Mouse (Mus musculus): ENCODE data around the gene Stard5.

Gene Stard5

DNA sequence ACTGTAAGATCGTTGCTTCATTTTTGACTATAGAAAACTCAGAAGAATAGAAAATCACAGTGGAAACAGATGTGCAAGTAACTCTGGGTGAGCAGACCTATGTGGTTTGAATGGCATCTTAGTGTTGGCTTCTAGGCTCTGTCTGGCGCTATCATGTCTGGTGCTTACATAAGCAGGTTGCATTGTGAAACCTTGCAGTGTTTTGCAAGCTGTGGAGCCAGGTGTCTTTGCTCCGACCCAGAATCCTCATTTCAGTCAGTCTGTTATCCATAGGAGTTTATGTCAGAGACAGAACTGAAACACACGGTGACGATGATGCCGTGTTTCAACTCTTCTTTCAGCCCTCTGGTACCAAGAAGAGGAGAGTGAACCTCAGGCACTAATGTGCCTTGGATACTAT lies 2.1 kb downstream of the Stard5 start:
- DNase-seq (ENCODE audit: low spot score), result no peak

DNA sequence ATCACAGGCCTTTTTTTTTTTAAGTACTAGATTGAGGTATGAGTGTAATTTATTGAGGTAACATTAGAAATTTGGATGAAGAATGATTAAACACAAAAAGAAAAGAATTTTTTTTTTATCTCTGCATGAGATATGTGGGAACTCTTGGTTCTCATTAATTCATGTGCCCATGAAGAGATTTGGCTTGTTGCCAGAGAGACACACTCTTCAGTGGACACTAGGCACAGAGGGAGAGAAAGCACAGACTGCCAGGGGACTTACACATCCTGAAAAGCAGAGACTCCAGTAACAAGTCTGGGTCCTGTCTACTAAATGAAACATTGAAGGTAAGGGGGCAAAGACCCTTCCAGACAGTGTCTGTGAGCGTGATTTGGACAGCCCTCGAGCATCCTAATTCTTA lies 4.0 kb downstream of the Stard5 start:
- no peak for DNase-seq (ENCODE audit: low spot score)

DNA sequence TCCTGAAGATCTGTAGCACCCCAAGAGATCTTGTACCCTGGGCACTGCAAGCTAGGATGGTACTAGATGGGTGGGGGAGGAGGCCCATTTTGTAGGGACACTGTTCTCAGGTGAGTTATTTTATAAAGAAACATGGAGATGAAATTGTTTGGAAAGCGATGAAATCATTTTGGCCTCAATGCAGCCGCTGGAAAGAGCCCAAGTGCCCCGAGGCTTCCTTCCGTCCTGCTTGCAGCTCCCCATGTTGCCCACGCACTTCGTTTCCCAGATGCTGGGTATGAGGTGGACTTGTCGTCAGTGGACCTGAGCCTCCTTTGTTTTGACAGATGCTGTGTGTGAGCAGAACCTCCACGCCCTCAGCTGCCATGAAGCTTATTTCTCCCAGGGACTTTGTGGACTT lies 4.7 kb downstream of the Stard5 start:
- no peak for DNase-seq (ENCODE audit: low spot score)

DNA sequence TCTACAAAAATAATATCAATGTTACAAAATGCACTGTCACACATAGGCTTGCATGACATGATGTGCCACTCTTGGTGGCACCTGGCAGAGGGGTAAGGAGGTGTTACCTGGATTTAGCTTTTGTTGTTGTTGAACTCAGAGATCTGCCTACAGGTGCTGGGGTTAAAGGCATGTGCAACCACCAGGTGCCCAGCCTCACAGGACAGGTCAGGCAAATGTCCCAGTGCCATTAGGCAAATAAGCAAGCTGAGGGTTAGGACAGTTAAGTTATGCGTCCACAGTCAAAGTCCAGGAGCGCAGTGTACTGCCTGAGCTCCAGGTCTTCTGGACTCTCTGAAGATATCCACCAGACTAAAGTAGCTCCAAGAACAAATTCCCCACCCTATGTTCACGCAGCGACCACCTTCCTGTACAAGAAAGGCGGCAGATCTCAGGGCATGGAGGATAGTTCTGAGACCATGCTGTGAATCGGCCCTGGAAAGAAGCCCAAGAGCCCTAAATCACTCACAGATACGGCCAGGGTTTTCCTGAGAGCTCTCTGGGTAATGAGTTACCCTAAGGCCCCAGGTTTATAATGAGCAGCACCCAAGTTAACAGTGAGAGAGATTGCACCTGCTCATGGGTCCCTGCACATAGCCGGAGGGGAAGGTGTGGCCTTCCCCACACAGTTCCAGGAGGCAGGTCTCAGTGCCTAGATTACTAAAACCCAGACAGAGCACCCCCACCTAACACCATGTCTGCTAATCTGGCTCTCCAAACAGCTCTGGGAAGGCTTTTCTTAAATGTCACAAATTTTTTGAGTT lies 6.2 kb downstream of the Stard5 start:
- no peak for DNase-seq (ENCODE audit: low spot score)

DNA sequence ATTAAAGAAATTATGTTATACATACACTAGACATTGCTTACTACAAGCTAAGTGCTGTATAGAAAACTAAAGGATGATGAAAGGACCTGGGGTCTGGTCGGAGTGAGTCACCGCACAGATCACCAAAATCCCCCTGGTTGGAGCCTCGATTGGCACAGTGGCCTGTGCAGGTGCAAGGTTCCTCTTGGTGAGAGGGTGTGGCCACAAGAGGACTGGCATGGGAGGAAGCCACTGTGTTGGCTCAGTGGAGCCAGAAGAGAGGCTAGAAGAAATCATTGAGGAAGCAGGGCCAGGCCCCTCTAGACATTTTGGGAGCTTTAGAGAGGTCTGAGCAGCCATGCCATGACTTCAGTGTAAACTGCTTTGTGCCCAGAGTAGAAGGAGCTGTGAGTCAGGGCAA lies 7.3 kb downstream of the Stard5 start:
- no peak for DNase-seq (ENCODE audit: low spot score)

DNA sequence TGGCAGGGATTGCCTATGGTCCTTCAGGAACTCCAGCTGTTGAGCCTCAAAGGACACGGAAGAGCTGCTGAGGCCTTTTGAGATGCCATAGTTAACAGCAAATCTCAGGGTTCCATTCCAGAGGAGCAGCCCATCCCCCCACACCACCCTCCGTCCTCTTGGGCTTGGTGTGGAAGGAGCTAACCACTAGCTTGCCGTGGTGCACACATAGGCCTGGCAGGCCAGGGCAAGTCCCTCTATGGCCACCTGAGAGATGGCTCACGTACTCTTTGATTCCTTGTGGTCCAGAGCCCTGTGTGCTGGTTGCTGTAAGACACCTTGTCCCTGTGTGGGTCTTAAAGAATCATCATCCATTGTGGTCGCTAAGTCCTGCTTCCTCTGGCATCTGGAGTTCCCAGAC lies 8.8 kb downstream of the Stard5 start:
- DNase-seq (ENCODE audit: low spot score), result no peak

DNA sequence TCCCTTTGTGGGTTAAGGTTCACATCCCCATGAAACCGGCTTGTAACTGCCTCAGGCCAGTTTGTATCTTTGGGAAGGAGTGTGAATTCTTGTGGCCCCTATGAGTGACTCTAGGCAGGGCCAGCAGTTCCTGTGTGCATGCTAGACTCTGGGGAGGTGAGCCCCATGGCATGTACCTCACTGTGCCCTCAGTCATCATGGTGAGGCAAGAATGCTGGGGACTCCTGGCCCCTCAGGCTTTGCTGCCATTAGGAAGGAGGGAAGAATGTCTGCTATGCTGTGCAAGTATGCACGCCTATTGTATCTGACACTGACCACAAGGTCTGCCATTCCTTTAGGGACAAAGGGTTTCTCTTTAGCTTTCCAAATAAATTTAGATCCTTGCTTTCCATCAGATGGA lies 9.4 kb downstream of the Stard5 start:
- no peak for DNase-seq (ENCODE audit: low spot score)

DNA sequence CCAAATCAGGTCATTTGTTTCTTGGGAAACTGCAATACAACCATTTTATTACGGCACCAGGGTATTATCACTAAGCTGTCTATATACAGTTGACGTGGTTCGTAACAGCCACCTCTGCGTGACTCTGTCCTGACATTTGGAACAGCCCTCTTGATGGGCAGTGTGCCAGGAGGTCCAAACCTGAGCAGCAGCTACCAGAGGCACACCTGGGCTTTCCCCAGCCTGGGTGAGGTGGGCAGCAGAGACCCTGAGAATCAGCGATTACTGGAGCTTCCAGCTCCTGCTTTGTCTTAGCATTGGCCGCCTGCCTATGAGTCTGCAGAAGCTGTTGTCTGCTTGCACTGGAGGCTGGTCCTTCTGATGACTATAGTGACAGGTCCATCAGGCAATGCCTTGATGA lies 11.8 kb downstream of the Stard5 start:
- DNase-seq (ENCODE audit: low spot score), result no peak

DNA sequence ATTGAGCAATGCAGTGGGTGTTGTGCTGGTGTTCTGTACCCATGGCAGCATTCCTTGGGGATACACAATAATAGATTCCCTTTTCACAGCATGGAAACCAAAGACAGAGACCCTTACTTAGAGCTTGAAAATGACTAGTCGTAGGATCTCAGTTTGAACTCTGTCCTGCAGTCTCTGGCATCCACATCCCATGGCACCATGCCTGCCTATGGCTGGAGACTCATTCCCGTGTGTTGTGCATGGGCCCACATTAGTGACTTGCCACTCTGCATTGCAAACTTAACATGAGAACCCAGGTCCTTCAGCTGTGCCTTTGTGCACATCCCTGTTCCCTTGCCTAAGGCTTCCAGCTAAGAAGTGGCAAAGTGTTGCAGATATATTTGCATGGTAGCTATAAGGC lies 13.0 kb downstream of the Stard5 start:
- no peak for DNase-seq (ENCODE audit: low spot score)

DNA sequence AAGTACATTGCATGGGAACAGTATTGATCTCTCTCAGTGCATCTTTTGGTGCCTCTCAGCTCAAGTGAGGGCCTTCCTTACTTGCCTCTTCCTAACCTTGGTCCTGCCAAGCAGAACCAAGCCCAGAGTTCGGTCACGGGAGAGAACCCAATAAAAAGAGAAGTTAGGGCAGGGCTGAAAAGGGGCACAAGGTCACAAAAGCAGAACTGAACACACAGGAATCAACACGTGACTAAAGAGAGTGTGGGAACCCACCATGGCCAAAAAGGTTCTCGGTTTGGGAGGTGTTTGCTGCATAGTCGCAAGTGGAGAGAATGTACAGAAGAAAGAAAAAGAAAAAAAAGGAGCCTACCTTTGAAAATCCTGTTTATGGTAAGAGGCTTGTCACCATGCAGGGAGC lies 13.7 kb downstream of the Stard5 start:
- DNase-seq (ENCODE audit: low spot score), result no peak

DNA sequence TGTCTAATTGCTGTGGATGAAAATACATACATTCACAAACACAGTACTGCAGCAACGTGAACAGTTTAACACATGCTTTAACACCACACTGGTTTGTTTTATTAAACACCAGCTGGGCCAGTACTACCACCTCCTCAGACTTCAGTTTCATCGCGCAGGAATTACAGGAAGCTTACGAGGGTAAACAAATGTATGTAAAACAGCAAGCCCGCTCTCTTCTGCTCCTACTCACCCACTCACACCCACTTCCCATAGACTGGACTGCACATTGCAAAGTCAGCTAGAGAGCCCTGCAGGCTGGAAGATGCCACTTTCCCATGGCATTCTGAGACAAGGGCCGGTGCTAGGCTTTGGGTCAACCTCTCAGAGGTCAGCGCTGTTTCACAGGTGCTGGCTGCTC lies 17.0 kb downstream of the Stard5 start:
- DNase-seq (ENCODE audit: low spot score), result no peak

DNA sequence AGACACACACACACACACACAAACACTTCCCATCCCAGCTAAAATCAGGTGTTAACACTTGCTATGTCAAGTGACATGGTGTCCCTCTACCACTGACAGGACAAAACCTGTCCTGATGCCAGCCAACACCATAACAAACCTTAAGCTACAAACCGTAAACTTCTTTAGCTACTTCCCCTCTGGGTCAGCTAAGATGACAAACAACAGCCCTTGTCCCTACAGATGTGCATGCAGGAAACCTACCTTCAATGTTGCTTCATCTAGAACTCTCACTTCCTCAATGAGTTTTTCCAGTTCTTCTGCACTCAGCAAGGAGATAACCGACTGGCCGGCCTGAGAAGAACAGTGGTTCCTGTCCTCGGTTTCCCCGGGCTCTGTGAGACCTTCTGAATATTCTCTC lies 18.9 kb downstream of the Stard5 start:
- DNase-seq (ENCODE audit: low spot score), result no peak

DNA sequence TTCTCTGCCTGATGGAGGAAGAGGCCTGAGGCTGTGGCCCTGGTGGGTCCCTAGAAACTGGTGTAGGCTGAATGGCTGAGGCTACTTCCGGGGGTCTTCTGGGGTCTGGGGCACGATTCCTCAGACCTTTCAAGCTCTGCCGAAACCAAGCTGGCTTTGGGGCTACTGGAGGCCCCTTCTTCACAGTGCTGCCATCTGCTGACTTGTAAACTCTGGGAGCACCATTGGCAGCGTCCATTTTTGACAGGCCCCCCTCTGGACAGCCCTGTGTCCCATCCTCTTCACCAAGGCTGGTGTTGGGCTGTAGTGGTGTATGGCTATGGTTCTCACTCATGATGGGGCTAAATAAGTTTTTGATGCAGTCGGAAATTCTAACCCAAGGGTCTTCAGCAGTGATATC lies 20.7 kb downstream of the Stard5 start:
- DNase-seq (ENCODE audit: low spot score), result no peak

DNA sequence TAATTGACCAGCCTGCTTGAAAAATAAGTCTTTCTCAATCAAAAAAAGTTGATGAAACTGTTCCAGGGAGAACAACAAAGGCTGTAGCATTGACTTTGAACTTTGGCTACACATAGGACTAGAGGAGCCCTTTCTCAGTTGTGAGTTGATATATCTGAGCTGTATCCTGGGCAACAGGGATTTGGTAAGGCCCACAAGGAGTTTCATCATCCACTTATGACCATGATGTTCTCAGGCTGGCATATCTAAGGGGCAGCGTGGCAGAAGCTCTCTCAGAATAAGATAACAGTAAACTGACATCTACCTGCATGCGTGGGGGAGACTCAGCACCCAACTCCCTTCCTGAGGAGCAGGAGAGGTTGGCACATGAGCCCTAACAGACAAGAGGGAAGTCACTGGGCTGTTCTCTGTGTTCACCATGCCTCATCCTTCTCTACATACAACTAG lies 21.9 kb downstream of the Stard5 start:
- DNase-seq (ENCODE audit: low spot score), result no peak

DNA sequence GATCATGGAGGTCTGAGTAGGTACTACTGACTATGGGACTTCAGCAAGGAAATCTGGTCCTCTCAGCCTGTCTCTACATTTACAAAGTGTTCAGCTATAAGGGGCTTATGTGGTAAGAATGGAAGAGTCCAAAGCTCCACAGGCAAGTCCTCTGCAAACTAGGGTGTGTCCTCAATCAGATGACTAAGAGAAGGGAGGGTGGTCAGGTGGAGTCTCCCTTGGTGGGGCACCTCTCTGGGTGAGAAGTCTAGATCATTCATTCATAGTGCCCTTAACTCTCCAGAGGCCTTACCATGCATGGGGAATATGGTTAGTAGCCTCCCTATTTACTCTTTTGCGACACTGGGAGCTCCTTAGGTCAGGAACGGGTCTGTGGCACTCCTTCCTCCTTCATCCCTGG lies 22.4 kb downstream of the Stard5 start:
- DNase-seq (ENCODE audit: low spot score), result no peak

DNA sequence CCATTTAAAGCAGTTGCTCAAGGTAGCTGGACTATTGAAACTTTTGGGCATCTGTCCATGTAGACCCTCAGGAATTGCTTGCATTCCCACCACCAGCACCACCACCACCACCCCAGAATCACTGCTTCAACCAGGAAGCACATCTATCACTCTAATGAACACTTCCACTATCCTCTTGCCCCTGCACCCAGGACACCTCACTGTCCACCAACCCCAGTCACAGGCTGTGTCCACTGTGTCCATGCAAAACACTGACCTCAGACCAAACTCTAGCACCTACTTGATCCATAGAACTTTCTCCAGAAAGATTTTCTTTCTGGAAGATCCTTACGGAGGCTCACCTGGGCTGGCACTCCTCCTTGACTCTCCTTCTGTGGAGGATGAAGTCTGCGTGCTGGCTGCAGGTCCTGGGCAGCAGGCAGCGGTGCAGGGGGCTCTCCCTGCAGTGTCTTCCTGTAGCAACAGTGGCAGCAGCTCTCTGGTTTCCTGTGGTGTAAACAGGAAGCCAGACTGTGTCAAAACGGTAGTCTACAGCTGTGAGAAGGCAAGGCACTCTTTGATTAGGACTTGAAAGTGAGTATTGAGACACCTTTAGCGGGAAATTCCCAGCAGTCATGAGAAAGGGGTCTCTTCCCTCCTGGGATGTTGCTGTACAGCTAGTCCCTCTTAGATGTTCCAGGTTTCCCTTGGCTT lies 23.3 kb downstream of the Stard5 start:
- DNase-seq (ENCODE audit: low spot score), result no peak

DNA sequence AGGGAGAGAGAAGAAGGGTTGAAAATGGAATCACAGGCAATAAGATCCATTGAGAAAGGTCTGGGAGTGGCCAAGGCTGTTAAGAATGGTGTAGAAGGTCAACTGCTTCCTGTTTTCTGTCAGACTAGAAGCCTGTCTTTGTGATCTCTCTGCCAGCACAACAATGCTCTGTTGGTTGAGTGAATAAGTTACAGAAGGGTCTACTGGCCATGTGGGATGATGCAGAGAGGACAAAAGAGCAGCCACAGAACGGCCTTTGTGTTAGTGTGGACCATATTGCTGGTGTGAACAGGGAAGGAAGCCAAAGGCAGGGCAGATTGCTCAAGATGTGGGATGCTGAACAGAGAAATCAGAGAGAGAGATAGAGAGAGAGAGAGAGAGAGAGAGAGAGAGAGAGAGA lies 27.0 kb downstream of the Stard5 start:
- no peak for DNase-seq (ENCODE audit: low spot score)

DNA sequence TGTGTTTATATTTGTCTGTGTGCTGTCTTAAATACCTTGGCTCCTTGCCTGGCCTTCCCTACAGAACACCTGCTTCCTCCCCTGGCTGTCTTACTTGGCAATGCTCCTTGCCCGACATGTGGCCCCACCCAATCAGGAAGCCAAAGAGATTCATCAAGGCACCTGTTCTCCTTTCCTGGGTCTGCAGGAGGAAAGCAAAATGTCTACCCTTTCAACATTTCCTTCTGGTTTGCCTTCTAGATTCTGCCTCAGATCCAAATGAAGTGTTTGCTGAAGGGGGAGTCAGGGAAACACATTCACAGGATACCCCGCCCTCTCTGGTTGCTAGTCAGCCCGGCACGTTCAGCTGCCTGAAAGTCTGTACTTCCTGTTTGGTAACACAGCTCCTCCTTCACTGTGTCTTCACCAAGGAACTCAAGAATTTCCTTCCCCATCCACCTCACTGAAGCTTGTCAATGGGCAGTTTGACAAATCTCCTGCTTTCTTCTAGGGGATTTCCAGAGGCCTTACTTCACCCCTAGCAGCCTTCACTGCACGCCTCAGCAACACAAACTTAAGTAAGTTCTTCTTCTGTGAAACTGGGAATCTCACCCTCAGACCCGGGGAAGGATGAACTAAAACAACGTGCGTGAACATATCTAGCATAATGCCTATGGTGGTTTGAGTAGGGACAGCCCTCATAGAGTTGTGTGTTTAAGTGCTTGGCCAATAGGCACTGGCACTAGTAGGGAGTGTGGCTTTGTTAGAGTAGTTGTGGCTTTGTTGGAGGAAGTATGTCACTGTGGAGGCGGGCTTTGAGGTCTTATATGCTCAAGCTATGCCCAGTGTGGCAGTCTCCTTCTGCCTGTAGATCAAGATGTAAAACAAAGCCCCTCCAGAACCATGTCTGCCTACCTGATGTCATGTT lies 27.7 kb downstream of the Stard5 start:
- peak; percentile 34 for DNase-seq (ENCODE audit: low spot score)

DNA sequence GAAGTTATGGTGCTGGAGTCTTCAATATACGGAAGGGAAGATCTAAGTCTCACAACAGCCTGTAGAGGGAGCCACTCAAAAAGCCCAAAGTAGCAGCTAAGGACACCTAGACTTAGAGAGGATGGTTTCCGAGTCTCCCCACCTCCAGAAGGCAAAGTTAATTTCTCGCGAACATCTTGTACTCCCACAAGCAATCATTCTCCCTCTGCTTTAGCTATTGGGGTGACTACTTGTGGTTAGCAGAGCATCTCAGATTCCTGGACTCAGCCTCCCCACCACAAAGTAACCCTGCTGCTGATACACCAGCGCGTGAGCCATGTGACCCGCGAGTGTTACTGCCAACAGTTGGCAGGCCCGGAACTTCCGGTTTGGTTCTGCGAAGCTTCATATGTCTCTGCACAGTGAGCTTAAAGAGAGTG lies 28.5 kb downstream of the Stard5 start:
- DNase-seq (ENCODE audit: low spot score), result no peak

DNA sequence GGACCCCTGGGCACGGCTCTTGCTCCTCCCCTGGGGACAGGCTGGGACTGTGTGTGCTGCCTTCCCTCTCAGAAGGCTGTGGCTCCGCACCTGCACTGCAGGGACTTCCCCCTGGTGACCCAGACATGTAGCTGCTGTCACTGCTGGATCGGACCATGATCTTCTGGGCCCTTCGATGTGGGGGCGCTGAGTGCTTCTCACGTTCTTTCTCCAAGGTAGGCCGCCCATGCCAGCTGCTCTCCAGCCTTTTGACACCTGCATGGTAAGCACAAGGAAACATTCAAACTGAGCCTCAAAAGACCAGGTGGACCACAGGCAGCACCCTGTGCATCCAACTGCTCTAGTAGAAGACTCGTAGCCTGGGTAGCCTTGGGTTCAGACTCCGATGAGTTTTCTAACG lies 29.3 kb downstream of the Stard5 start:
- no peak for DNase-seq (ENCODE audit: low spot score)

DNA sequence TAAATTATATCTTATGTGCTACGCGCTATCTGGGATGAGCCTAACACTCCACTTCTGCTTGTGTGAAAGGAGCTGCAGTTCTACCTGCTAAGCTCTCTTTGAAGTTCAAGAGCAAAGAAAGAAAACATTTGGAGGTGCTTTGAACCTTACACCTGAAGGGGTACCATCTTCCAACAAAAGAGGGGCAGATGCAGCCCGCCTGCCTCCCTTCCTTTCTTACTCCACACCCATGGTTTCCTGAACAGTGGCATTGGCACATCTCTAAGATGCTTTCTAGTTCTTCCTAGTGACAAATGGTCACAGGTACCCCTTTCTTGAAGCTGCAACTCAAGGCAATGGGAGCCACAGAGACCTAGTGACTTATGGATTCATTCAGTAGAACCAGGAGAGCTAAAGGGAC lies 30.0 kb downstream of the Stard5 start:
- no peak for DNase-seq (ENCODE audit: low spot score)

DNA sequence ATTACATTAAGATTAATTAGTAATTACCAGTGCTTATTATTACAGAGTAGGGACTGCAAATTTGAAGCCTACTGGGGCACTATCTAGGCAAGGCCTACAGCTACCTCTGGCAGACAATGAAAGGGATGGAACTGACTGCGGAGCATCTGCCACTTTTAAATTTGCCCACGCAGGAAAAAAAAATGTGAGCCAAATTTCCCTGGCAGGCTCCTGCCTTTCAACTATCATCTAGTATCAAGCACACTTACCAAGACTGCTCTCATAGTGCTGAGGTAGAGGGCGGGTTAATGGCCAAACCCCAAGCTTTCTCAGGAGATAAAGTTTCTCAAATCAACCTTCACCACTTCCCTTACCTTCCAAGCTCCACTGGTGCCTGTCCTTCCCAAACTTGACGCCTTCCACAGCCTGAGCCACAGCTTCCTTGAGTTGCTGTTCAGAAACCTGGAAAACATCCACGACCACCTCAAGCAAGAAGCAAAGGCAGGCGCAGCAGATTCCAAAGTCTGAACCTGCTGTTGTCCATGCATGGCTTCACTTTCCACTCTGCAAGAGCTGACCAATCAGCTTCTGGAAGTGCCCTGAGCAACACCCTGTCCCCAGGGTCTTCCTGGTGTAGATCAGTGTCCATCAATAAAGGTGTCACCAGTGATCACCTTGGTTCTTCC lies 31.1 kb downstream of the Stard5 start:
- no peak for DNase-seq (ENCODE audit: low spot score)

Measured in urinary bladder, postnatal 14 days (tissue).